Comparison of ENCODE assay signal across 8 mouse cellular contexts in genomic region chr10:7955634-7956121, GRCm38 (mm10). TPM values are rescaled to one million over a fixed set of nuclear protein-coding genes. Genes with fewer than 3 reads are reported as not detected.
DNase-seq lines count a peak whose midpoint lies in the region; ATAC-seq and TF ChIP-seq lines count a peak whose summit lies in the region.

No protein-coding gene starts in this region.

- peaks cover 13 to 45% of the 10 kb centered on the region in 2 experiments for H3K36me3 ChIP-seq in MEL (ENCODE audit: control insufficient read depth in 1 of 2, insufficient read depth in 2 of 2, low read length in 2 of 2)
- H3K36me3 ChIP-seq in heart, embryonic 11.5 days (ENCODE audit: control insufficient read depth, insufficient read depth, low read length), result no peaks in the 10 kb centered on the region
- H3K36me3 ChIP-seq in lung, embryonic 16.5 days (ENCODE audit: control insufficient read depth, insufficient read depth, low read length), result no peaks in the 10 kb centered on the region

- peak overlapping the region; percentile 94 for H3K9ac ChIP-seq in MEL (ENCODE audit: control insufficient read depth, low read depth, low read length, poor library complexity, severe bottlenecking)
- peak overlapping the region; percentile 96 for H3K9ac ChIP-seq in heart, embryonic 11.5 days (ENCODE audit: low read depth, low read length)
- H3K9ac ChIP-seq in lung, embryonic 16.5 days (ENCODE audit: low read length), result peak overlapping the region; percentile 99

- no peak for TF ChIP-seq POLR2A in MEL (IDR thresholded peaks at IDR 0.05; ENCODE audit: control insufficient read depth in 1 of 2, insufficient read depth in 1 of 2, low read depth in 1 of 2, low read length in 2 of 2, poor library complexity in 1 of 2)

- ATAC-seq in heart, embryonic 11.5 days (replicated peaks; ENCODE audit: insufficient number of reproducible peaks, low FRiP score, low TSS enrichment), result peak; percentile 62
- peak; percentile 71 for ATAC-seq in lung, embryonic 16.5 days (ENCODE audit: low read depth)
- no peak for ATAC-seq in erythroid progenitor cell, adult 5-6 weeks (replicated peaks; ENCODE audit: low FRiP score, poor library complexity, severe bottlenecking)

- H3K4me3 ChIP-seq in MEL (ENCODE audit: control insufficient read depth in 1 of 2, insufficient read depth in 1 of 2, low read depth in 2 of 2, low read length in 2 of 2), result peak overlapping the region; percentile 72 to 98
- peak overlapping the region; percentile 99 for H3K4me3 ChIP-seq in heart, embryonic 11.5 days (ENCODE audit: low read depth, low read length)
- peak overlapping the region; percentile 74 for H3K4me3 ChIP-seq in lung, embryonic 16.5 days (ENCODE audit: low read length)

- H3K4me1 ChIP-seq in MEL (ENCODE audit: control insufficient read depth in 1 of 2, insufficient read depth in 2 of 2, low read length in 2 of 2), result peaks cover 28 to 39% of the 10 kb centered on the region in 2 experiments
- H3K4me1 ChIP-seq in heart, embryonic 11.5 days (ENCODE audit: control insufficient read depth, insufficient read depth, low read length), result peaks cover 24% of the 10 kb centered on the region
- peaks cover 15% of the 10 kb centered on the region for H3K4me1 ChIP-seq in lung, embryonic 16.5 days (replicated peaks; ENCODE audit: control insufficient read depth, insufficient read depth, low read length)

- TF ChIP-seq EP300 in MEL (IDR thresholded peaks at IDR 0.05; ENCODE audit: low read depth in 1 of 2, low read length in 2 of 2), result no peak

- peak overlapping the region; percentile 87 for H3K4me2 ChIP-seq in heart, embryonic 11.5 days
- peak overlapping the region; percentile 70 for H3K4me2 ChIP-seq in lung, embryonic 16.5 days (ENCODE audit: low read depth, low read length)

- peaks cover 52% of the 10 kb centered on the region for H3K79me2 ChIP-seq in MEL (ENCODE audit: control insufficient read depth, insufficient read depth, low read length, poor library complexity)

- peak; percentile 14 for DNase-seq in 3134 (ENCODE audit: extremely low read depth, insufficient read length, low spot score)
- DNase-seq in MEL (ENCODE audit: low read depth, low spot score), result peak; percentile 32
- peak; percentile 46 to 58 for DNase-seq in cerebellum, postnatal 36 days
- DNase-seq in layer of hippocampus, adult 18-20 months (ENCODE audit: low spot score in 2 of 2), result peak; percentile 16 to 36
- peak; percentile 52 to 60 for DNase-seq in right cerebral cortex, postnatal 10 days (ENCODE audit: low spot score in 2 of 2)

- 2% methylated on average over 12 of the region's 76 CpGs for WGBS in heart, embryonic 11.5 days (ENCODE audit: insufficient replicate concordance)
- WGBS in lung, embryonic 16.5 days, result no CpG with 5 or more reads among the region's 76 CpGs

- TF ChIP-seq CTCF in MEL (IDR thresholded peaks at IDR 0.05 in 2 of 3, conservative IDR thresholded peaks at IDR 0.05 in 1 of 3; ENCODE audit: control insufficient read depth in 1 of 3, insufficient read depth in 1 of 3, low read depth in 2 of 3, low read length in 3 of 3, poor library complexity in 1 of 3, severe bottlenecking in 1 of 3), result no peak

- H3K9me3 ChIP-seq in MEL (replicated peaks; ENCODE audit: insufficient read depth, low read length), result no peaks in the 10 kb centered on the region
- no peaks in the 10 kb centered on the region for H3K9me3 ChIP-seq in heart, embryonic 11.5 days (replicated peaks; ENCODE audit: control insufficient read depth, low read length)
- no peaks in the 10 kb centered on the region for H3K9me3 ChIP-seq in lung, embryonic 16.5 days (ENCODE audit: control insufficient read depth, low read length)

- H3K27ac ChIP-seq in MEL (ENCODE audit: control insufficient read depth, low read depth, low read length), result peak overlapping the region; percentile 78
- peak overlapping the region; percentile 100 for H3K27ac ChIP-seq in heart, embryonic 11.5 days (ENCODE audit: low read depth, low read length)
- H3K27ac ChIP-seq in lung, embryonic 16.5 days (ENCODE audit: low read length), result peak overlapping the region; percentile 99

- H3K27me3 ChIP-seq in MEL (ENCODE audit: control insufficient read depth in 1 of 2, insufficient read depth in 2 of 2, low read length in 2 of 2), result no peaks in the 10 kb centered on the region
- H3K27me3 ChIP-seq in heart, embryonic 11.5 days (ENCODE audit: control insufficient read depth, insufficient read depth, low read length), result no peaks in the 10 kb centered on the region
- no peaks in the 10 kb centered on the region for H3K27me3 ChIP-seq in lung, embryonic 16.5 days (ENCODE audit: control insufficient read depth, insufficient read depth, low read depth, low read length)

- TF ChIP-seq RAD21 in MEL (IDR thresholded peaks at IDR 0.05; ENCODE audit: low read depth, low read length), result no peak

TF ChIP-seq in MEL, 35 proteins besides CTCF, POLR2A, EP300 and RAD21:
- TF ChIP-seq HCFC1 (IDR thresholded peaks at IDR 0.05; ENCODE audit: low read depth, low read length), result no peak
- no peak for TF ChIP-seq ZMIZ1 (IDR thresholded peaks at IDR 0.05; ENCODE audit: low read depth, low read length)

RNA-seq across cellular contexts. Expression of gene Tab2, which starts 0.4 kb away (rescaled TPM):
- total RNA-seq in MEL (2012; rRNA removed), result 21.6 and 24.4 TPM in 2 replicates
- polyA plus RNA-seq in MEL (2012; ENCODE audit: insufficient read depth in 1 of 2, insufficient read length in 2 of 2, low read depth in 1 of 2, low replicate concordance in 2 of 2, missing spikeins in 1 of 2), result 100 to 1,000 TPM in 1 of 2 experiments, 10 to 100 TPM in 1; 70.5 to 101 TPM
- polyA plus RNA-seq in heart, embryonic 11.5 days (2014; fragmentation: Nextera tagmentation; extraction: Ambion mirVana), result 24.8 and 28.4 TPM in 2 replicates
- 10 to 100 TPM; 56.6 to 57.4 TPM for total RNA-seq in layer of hippocampus, adult 18-20 months (2021)
- 17.3 and 18.5 TPM in 2 replicates for polyA plus RNA-seq in lung, embryonic 16.5 days (2015; fragmentation: Nextera tagmentation; extraction: Ambion mirVana)
- 143 and 208 TPM in 2 replicates for total RNA-seq in erythroid progenitor cell, adult 5-6 weeks (2015; ENCODE audit: low replicate concordance)
- total RNA-seq in erythroid progenitor cell, adult 5-6 weeks (2017; ENCODE audit: low replicate concordance), result 77.1 and 82.2 TPM in 2 replicates
